Mouse (Mus musculus) CD8-positive naive resting alpha-beta T cell, adult 2 months (primary cell): ENCODE measurements around the gene Ntrk3.

Source experiments
- DNase-seq, 2 experiments: peaks; one replicate each; pipeline ENCODE4 v3.0.0; 2022; ENCODE audit warnings: low read depth in 2 of 2, low spot score in 2 of 2

The Ntrk3 gene

DNA sequence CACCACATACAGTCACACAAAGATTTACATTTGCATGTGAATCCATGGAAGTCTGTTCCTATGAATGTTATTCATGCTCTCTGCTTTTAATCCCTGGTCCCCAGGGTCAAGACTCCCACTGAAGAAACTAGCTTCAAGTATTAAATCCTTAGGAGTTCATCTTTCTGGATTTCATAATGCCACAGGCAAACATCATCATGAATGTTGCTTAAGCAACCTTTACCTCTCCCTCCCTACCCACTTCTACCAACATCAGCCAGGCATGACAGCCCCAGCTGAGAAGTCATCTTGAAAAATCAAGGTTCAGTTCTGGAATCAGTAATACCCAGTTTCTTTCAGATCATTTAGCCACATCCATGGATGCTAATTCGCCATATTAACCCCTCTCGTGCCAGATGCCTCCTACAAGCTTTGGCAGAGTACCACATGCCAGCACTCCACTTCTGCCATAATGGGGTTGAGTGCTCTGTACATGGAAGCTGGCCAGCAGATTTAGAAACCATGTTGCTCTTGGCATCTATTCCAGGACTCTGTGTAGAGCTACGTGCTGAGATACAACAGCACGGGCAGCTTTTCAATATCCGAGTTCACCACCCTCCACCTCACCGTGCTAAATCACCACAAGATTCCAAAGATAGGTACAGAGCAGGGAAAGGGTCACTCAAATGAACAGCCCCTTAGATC, 287.8 kb downstream of the Ntrk3 start:
- DNase-seq, result no peak

GRCm38 (mm10) chr7:78448841-78449240, 289.0 kb downstream of the Ntrk3 start:
- no peak for DNase-seq

DNA sequence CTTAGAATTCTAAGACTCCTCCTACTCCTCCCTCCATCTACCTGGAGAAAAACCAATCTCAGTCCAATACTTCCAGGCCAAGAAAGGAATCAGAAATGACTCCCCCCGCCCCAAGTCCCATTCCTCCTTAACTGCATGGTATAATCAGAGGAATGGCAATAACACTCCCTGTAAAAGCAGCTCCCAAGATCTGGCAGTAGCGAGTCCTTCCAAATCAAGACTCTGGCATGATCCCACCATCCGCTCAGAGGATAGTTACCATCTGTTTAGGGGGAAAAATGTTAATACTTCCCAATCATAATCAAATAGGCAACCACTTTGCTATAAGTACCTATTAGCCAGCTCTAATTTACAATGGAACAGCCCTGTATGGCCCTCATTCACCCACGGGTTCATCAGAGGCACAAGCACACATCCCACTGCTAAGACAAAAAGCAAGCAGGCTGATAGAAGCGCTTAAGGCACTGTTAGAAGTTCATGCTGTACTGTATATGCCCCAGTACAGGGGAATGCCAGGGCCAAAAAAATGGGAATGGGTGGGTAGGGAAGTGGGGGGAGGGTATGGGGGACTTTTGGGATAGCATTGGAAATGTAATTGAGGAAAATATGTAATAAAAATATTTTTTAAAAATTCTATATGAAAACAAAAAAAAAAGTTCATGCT, 294.3 kb downstream of the Ntrk3 start:
- no peak for DNase-seq

DNA sequence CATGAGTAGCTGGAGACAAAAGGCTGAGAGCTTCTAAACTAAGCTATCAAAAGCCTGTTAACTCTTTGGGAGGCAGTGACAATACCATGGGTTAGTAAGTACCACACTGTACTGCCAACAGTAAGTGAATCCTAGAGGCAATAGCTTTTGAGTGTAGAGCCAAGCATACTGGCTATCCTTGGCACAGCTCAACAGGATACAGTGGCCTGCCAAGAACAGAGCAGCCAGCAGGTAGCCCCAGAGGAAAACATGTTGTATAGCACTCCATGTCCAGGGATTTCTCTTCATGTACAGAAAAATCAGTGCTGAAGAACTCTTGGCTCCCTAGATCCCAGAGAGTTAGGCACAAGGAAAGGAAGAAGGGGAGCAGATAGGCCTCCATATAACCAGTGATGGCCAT, 296.1 kb downstream of the Ntrk3 start:
- no peak for DNase-seq

GRCm38 (mm10) chr7:78440896-78441295, 296.9 kb downstream of the Ntrk3 start:
- DNase-seq, result no peak

DNA sequence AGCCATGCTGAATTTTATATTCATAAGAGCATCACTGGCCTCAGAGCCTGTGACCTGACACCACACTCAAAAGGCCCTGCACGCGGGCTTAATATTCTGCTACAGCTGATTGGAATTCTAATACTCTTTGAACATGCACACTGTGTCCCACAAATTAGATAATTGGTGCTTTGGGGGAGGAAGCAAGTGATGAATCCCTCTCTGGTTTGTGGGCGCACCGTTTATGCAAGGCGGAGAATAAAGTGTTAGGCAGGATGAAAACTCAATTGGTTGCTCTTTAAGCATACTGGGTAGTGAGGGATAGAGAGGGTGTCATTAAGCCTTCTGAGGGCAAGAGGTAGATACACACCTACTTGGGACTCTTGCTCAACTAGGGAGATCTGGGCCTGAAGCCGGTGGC, 297.3 kb downstream of the Ntrk3 start:
- no peak for DNase-seq

GRCm38 (mm10) chr7:78439361-78440120, 298.3 kb downstream of the Ntrk3 start:
- DNase-seq, result no peak

DNA sequence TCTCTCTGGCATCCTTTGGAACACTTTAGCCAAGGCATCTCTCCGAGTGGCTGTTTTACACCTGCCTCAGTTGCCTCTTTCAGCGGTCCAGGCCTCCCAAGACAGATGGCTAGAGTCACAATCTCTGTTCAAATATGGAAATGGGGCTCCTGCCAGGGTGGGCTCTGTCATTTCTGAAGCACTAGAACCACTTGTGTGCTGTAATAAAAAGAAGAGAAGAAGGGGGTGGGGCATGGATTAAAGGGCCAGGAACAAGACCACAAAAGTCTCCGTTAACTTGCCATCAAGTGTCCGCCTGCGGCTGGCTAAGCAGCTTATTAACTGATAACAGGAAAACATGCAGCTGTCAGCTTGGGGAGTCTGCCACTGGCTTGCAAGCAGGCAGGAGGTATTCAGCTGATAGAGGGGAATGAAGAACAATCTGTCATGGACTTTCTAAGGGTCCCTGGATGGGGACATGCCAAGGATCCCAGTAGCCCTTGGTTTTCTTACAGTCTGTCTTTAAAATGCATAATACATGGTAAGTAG, 304.1 kb downstream of the Ntrk3 start:
- DNase-seq, result no peak

- no peak for DNase-seq
Observed at GRCm38 (mm10) chr7:78431611-78432010, 306.2 kb downstream of the Ntrk3 start.

DNA sequence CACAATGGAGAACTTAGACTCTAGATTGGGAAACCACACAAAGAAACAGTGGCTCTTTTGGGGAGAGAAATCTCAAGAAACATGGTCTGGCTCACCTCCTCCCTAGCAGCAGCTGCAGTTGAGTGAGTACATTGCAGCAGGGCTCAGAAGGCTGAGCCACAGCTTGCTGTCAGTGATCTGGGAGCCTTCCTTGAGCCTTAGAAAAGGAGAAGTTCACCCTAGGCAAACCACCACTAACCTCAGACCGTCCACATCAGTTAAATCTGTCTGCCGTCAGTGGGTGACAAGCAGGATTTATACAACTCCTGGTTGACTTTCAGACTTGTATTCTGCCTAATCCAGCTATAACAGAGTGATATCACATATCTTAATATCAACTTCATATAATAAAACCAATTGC, 325.6 kb downstream of the Ntrk3 start:
- no peak for DNase-seq

GRCm38 (mm10) chr7:78409970-78410369, 327.8 kb downstream of the Ntrk3 start:
- DNase-seq, result no peak

DNA sequence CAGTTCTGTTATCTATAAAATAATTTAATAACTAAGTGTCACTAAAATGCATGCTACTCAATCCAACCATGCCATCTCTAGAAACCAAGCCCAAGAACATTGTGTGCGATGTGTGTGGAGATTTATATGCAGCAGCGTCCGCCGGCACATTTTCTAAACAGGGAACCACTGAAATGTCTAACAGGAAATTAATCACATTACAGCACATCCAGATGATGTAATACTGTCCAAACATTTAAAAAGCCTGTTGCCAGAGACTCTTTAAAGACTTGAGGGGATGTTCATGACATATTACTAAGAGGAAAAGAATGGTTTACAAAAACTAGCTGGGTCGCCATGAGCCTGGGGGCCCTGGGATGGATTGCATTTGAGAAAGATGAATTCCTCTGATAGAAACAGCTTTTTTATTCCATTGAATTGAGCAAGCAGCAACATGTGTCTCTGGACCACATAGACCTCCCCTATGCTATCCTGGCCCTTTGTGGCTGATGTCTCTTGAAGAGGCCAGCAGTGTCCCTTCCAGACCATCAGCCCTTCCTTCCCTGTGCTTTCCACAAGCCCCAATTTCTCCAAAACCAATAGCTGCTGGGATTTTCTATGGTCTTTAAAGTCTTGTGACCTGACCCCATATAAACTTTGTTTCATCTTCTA, 331.0 kb downstream of the Ntrk3 start:
- no peak for DNase-seq

DNA sequence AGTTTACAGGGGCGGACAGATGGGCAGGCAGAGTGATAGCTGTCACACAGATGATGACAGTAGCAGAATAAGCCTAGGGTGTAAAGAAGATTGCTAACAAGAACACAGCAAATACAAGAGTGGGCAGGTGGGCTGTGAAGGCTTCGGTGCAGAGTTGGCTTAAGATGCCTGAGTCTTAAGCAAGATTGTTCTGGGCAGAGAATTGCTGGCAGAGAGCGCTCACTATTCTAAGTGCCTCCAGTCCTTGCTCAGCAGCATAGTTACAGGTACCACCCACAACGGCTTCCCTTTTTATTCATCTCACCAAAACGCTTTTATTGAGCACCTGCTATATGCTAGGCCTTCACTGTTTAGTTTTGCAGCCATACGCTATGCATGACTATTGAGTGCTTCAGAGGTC, 333.3 kb downstream of the Ntrk3 start:
- no peak for DNase-seq

DNA sequence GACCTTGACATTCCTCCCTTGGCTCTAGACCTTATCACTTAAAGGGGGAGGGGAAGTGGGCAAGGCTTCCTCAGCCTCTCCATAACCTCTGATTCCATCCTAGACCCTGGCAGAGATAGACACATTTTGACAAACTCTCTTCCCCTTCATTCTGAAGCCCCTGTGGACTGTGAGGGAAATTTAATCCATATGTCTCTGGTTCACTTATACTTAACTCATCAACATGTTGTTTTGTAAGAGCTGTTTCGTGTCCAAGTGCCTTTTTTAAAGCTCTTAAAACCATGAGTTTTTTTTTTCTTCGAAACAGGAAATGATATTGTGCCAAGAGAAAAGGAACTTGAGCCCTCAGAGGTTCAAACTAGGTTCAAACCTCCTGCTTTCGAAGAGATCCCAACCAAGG, 335.3 kb downstream of the Ntrk3 start:
- no peak for DNase-seq

DNA sequence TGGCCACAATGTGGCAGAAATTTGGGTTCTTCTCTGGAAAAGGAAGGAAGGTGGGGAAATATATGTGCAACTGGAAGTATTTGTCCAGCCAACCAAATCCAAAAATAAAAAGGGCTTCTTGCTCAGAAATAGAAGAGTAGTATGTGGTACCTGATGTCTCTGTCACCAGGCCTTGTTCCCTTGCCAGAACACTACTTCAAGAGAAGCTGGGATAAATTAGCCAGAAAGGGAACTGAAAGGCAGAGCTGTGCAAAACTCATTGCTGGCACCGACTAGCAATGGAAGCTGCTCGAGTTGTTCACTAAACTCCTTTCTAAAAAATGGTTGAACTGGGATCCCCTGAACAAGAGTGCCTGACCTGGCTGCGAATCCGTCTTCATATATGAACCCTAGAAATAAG, 337.6 kb downstream of the Ntrk3 start:
- DNase-seq, result no peak

- no peak for DNase-seq
Observed at GRCm38 (mm10) chr7:78398377-78398776, 339.4 kb downstream of the Ntrk3 start.

DNA sequence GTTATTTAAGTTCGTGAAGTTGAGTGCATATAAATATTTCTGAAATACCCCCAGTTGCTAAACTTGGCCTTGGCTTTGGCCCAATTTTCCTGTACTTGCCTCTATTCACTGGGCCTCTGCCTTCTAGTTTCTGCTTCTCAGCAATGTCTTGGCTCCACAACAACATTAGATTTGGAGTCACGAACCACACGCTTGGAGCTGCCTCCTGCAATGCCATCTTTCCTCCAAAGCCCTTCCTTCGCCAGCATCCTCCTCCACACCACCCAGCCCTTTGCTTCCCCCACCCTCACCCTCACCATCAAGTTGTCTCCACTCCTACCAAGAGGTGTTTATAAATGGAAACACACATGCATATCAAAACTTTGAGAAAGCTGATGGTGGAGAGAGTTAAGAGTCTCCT, 340.6 kb downstream of the Ntrk3 start:
- no peak for DNase-seq

GRCm38 (mm10) chr7:78390019-78390418, 347.8 kb downstream of the Ntrk3 start:
- DNase-seq, result no peak

- no peak for DNase-seq
Observed at GRCm38 (mm10) chr7:78388101-78388500, 349.7 kb downstream of the Ntrk3 start.

DNA sequence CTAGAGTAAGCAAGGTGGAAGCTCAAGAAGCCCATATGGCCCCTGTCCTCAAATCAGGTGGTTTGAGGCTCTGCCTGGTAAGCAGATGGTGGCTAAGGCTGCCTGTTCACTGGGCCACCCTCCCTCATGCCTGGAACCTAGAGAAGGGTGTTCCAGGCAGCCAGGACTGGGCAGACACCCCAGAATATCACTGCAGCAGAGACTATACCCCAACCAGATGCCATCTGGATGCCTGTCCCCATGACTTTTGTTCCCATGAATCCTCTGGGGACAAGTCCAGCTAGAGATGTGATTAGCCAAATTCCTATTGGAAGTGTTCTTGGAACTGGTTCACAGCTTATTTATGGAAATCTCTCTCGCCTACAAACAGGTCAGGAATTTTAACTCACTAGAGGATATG, 351.8 kb downstream of the Ntrk3 start:
- DNase-seq, result no peak

GRCm38 (mm10) chr7:78384111-78384510, 353.7 kb downstream of the Ntrk3 start:
- no peak for DNase-seq

DNA sequence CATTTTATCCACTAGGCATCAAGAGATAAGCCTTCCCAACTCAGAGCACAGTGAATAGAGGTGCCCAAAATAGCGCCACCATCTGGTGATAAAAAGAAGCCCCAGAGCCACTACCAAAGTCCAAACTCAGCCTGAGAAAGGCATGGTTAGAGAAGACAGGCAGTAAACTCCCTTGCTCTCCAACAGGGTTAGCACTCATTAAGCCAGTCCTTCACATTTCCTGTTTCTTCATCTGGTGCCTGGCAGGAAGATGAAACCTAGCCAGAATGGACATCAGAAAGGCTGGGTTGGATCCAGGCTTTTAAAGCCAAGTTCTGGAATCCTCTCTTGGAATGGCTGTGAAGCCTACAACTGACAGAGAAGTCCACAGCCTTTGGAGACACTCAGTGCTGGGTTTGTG, 355.7 kb downstream of the Ntrk3 start:
- no peak for DNase-seq
